Mouse (Mus musculus): ENCODE data around the gene Arhgef7. TPM values are rescaled to one million over a fixed set of nuclear protein-coding genes. Genes with fewer than 3 reads are reported as not detected.
A peak's percentile ranks its signal among the peaks of the same experiment; 100 is the strongest.

Arhgef7 gene
- polyA plus RNA-seq, 1 experiment from 2014 or later, result 82.1 TPM

GRCm38 (mm10) chr8:11785539-11786046 is 58.1 kb downstream of the Arhgef7 start:
- no peaks in the 10 kb centered on the region for H3K4me1 ChIP-seq

GRCm38 (mm10) chr8:11788252-11788651 is 60.7 kb downstream of the Arhgef7 start:
- no peaks in the 10 kb centered on the region for H3K9me3 ChIP-seq
- no peak overlapping the region for H3K4me2 ChIP-seq
- 76% methylated on average over 5 of the region's 8 CpGs for WGBS
- H3K27me3 ChIP-seq, result no peaks in the 10 kb centered on the region
- no peak overlapping the region for H3K4me3 ChIP-seq (replicated peaks)
- no peak for ATAC-seq (ENCODE audit: low FRiP score)
- H3K27ac ChIP-seq, result no peak overlapping the region
- H3K36me3 ChIP-seq (replicated peaks), result peaks cover 57% of the 10 kb centered on the region
- no peak overlapping the region for H3K9ac ChIP-seq
- H3K4me1 ChIP-seq, result no peaks in the 10 kb centered on the region

More at GRCm38 (mm10) chr8:11785539-11786046, 58.1 kb downstream of the Arhgef7 start:
- H3K4me3 ChIP-seq (replicated peaks), result no peak overlapping the region
- WGBS, result 86% methylated on average over 9 of the region's 9 CpGs
- no peaks in the 10 kb centered on the region for H3K9me3 ChIP-seq
- no peak overlapping the region for H3K4me2 ChIP-seq
- no peaks in the 10 kb centered on the region for H3K27me3 ChIP-seq
- no peak for ATAC-seq (ENCODE audit: low FRiP score)
- peaks cover 57% of the 10 kb centered on the region for H3K36me3 ChIP-seq (replicated peaks)
- no peak overlapping the region for H3K27ac ChIP-seq
- H3K9ac ChIP-seq, result no peak overlapping the region

- Histone ChIP-seq H3K27me3 (no peaks in the 10 kb centered on the region), H3K9ac (no peak overlapping the region), H3K9me3 (no peaks in the 10 kb centered on the region), H3K4me3 (replicated peaks) (no peak overlapping the region), H3K4me2 (no peak overlapping the region), H3K36me3 (replicated peaks) (peaks cover 49% of the 10 kb centered on the region), H3K4me1 (no peaks in the 10 kb centered on the region), H3K27ac (no peak overlapping the region)
- WGBS, result 82% methylated on average over 5 of the region's 5 CpGs
- ATAC-seq (ENCODE audit: low FRiP score), result no peak
Measured at GRCm38 (mm10) chr8:11789168-11789567, 61.6 kb downstream of the Arhgef7 start.

- ATAC-seq (ENCODE audit: low FRiP score), result no peak
Measured at GRCm38 (mm10) chr8:11794956-11795355, 67.4 kb downstream of the Arhgef7 start.

GRCm38 (mm10) chr8:11797128-11797527 is 69.6 kb downstream of the Arhgef7 start:
- no peak overlapping the region for H3K4me3 ChIP-seq (replicated peaks)
- H3K4me1 ChIP-seq, result no peaks in the 10 kb centered on the region
- no peaks in the 10 kb centered on the region for H3K9me3 ChIP-seq
- no peak overlapping the region for H3K4me2 ChIP-seq
- H3K9ac ChIP-seq, result no peak overlapping the region
- no peak for ATAC-seq (ENCODE audit: low FRiP score)
- H3K36me3 ChIP-seq (replicated peaks), result peaks cover 51% of the 10 kb centered on the region
- H3K27me3 ChIP-seq, result no peaks in the 10 kb centered on the region
- peak overlapping the region; percentile 46; the same call in 1 of the 2 replicates for H3K27ac ChIP-seq
- 83% methylated on average over 8 of the region's 8 CpGs for WGBS

More at GRCm38 (mm10) chr8:11794956-11795355, 67.4 kb downstream of the Arhgef7 start:
- Histone ChIP-seq H3K9ac (no peak overlapping the region), H3K9me3 (no peaks in the 10 kb centered on the region), H3K36me3 (replicated peaks) (peaks cover 55% of the 10 kb centered on the region), H3K27ac (no peak overlapping the region), H3K4me3 (replicated peaks) (no peak overlapping the region), H3K4me2 (no peak overlapping the region), H3K4me1 (no peaks in the 10 kb centered on the region), H3K27me3 (no peaks in the 10 kb centered on the region)

- ATAC-seq (ENCODE audit: low FRiP score), result no peak
- H3K9ac ChIP-seq, result no peak overlapping the region
- H3K27ac ChIP-seq, result peak overlapping the region; percentile 46; the same call in 1 of the 2 replicates
Measured at GRCm38 (mm10) chr8:11797729-11798479, 70.4 kb downstream of the Arhgef7 start.

GRCm38 (mm10) chr8:11798480-11798867 is 71.0 kb downstream of the Arhgef7 start:
- Histone ChIP-seq H3K4me2 (no peak overlapping the region), H3K27ac (no peak overlapping the region), H3K4me1 (no peaks in the 10 kb centered on the region), H3K36me3 (replicated peaks) (peaks cover 51% of the 10 kb centered on the region), H3K9me3 (no peaks in the 10 kb centered on the region), H3K27me3 (no peaks in the 10 kb centered on the region), H3K9ac (no peak overlapping the region), H3K4me3 (replicated peaks) (no peak overlapping the region)
- 89% methylated on average over 4 of the region's 4 CpGs for WGBS
- ATAC-seq (ENCODE audit: low FRiP score), result no peak

More at GRCm38 (mm10) chr8:11797729-11798479, 70.4 kb downstream of the Arhgef7 start:
- WGBS, result 86% methylated on average over 14 of the region's 14 CpGs
- Histone ChIP-seq H3K4me2 (no peak overlapping the region), H3K27me3 (no peaks in the 10 kb centered on the region), H3K9me3 (no peaks in the 10 kb centered on the region), H3K4me1 (no peaks in the 10 kb centered on the region), H3K36me3 (replicated peaks) (peaks cover 51% of the 10 kb centered on the region), H3K4me3 (replicated peaks) (no peak overlapping the region)

GRCm38 (mm10) chr8:11799098-11799497 is 71.6 kb downstream of the Arhgef7 start:
- Histone ChIP-seq H3K4me3 (replicated peaks) (no peak overlapping the region), H3K9ac (no peak overlapping the region), H3K9me3 (no peaks in the 10 kb centered on the region), H3K4me1 (no peaks in the 10 kb centered on the region), H3K27ac (no peak overlapping the region), H3K27me3 (no peaks in the 10 kb centered on the region), H3K4me2 (no peak overlapping the region), H3K36me3 (replicated peaks) (peaks cover 56% of the 10 kb centered on the region)
- WGBS, result 91% methylated on average over 3 of the region's 3 CpGs
- ATAC-seq (ENCODE audit: low FRiP score), result no peak

GRCm38 (mm10) chr8:11800481-11800880 is 73.0 kb downstream of the Arhgef7 start:
- Histone ChIP-seq H3K9me3 (no peaks in the 10 kb centered on the region), H3K27me3 (no peaks in the 10 kb centered on the region), H3K36me3 (replicated peaks) (peaks cover 68% of the 10 kb centered on the region), H3K4me3 (replicated peaks) (no peak overlapping the region), H3K9ac (no peak overlapping the region), H3K4me1 (no peaks in the 10 kb centered on the region), H3K27ac (no peak overlapping the region), H3K4me2 (no peak overlapping the region)
- no peak for ATAC-seq (ENCODE audit: low FRiP score)
- WGBS, result 94% methylated on average over 7 of the region's 7 CpGs

GRCm38 (mm10) chr8:11801571-11801970 is 74.0 kb downstream of the Arhgef7 start:
- no peak overlapping the region for H3K27ac ChIP-seq
- H3K36me3 ChIP-seq (replicated peaks), result peaks cover 71% of the 10 kb centered on the region
- H3K4me2 ChIP-seq, result no peak overlapping the region
- 47% methylated on average over 8 of the region's 8 CpGs for WGBS
- no peaks in the 10 kb centered on the region for H3K4me1 ChIP-seq
- H3K9me3 ChIP-seq, result no peaks in the 10 kb centered on the region
- ATAC-seq (ENCODE audit: low FRiP score), result no peak
- no peak overlapping the region for H3K4me3 ChIP-seq (replicated peaks)
- no peak overlapping the region for H3K9ac ChIP-seq
- H3K27me3 ChIP-seq, result no peaks in the 10 kb centered on the region

GRCm38 (mm10) chr8:11804914-11805313 is 77.4 kb downstream of the Arhgef7 start:
- Histone ChIP-seq H3K9me3 (no peaks in the 10 kb centered on the region), H3K4me3 (replicated peaks) (no peak overlapping the region), H3K9ac (no peak overlapping the region), H3K27me3 (no peaks in the 10 kb centered on the region), H3K36me3 (replicated peaks) (peaks cover 87% of the 10 kb centered on the region), H3K4me2 (no peak overlapping the region), H3K27ac (no peak overlapping the region), H3K4me1 (no peaks in the 10 kb centered on the region)
- WGBS, result 94% methylated on average over 4 of the region's 4 CpGs
- no peak for ATAC-seq (ENCODE audit: low FRiP score)

- no peaks in the 10 kb centered on the region for H3K4me1 ChIP-seq
- no peak overlapping the region for H3K27ac ChIP-seq
- no peak overlapping the region for H3K9ac ChIP-seq
- H3K4me2 ChIP-seq, result no peak overlapping the region
- no peaks in the 10 kb centered on the region for H3K27me3 ChIP-seq
- H3K36me3 ChIP-seq (replicated peaks), result peaks cover 93% of the 10 kb centered on the region
- 89% methylated on average over 6 of the region's 6 CpGs for WGBS
- H3K4me3 ChIP-seq (replicated peaks), result no peak overlapping the region
- no peak for ATAC-seq (ENCODE audit: low FRiP score)
- no peaks in the 10 kb centered on the region for H3K9me3 ChIP-seq
Measured at GRCm38 (mm10) chr8:11806252-11806651, 78.7 kb downstream of the Arhgef7 start.

GRCm38 (mm10) chr8:11807361-11807760 is 79.8 kb downstream of the Arhgef7 start:
- H3K27ac ChIP-seq, result no peak overlapping the region
- H3K27me3 ChIP-seq, result no peaks in the 10 kb centered on the region
- 91% methylated on average over 3 of the region's 3 CpGs for WGBS
- no peak overlapping the region for H3K4me2 ChIP-seq
- ATAC-seq (ENCODE audit: low FRiP score), result no peak
- H3K9me3 ChIP-seq, result no peaks in the 10 kb centered on the region
- H3K4me3 ChIP-seq (replicated peaks), result no peak overlapping the region
- H3K36me3 ChIP-seq (replicated peaks), result peaks cover 94% of the 10 kb centered on the region
- no peak overlapping the region for H3K9ac ChIP-seq
- H3K4me1 ChIP-seq, result no peaks in the 10 kb centered on the region
